Mouse (Mus musculus) heart, embryonic 16.5 days (tissue): Measurements from ENCODE around the gene Kbtbd6. TPM values are rescaled to one million over a fixed set of nuclear protein-coding genes. Genes with fewer than 3 reads are reported as not detected.
"Not testable (repeated sequence)": the region's sequence is repeated elsewhere in the genome, so short reads cannot be mapped to it uniquely, and the experiment has no call there.

Experiments
- ATAC-seq: fragments of 200-750 bp; cut with Nextera tagmentation; replicated peaks from 2 replicates; pipeline ENCODE4 v1.8.0; 2017; ENCODE audit warnings: moderate number of reproducible peaks; ENCODE audit not compliant: insufficient read depth, low FRiP score; ENCODE audit errors: extremely low read depth
- H3K27ac ChIP-seq: fragments of 300-500 bp; sonication (generic); 2 replicates; pipeline ENCODE4 v1.5.1; 2014; ENCODE audit warnings: mild to moderate bottlenecking, low read length, control low read depth, moderate library complexity
- H3K27me3 ChIP-seq: fragments of 300-500 bp; sonication (generic); 2 replicates; pipeline ENCODE4 v1.6.1; 2014; ENCODE audit warnings: low read length, mixed read lengths; ENCODE audit not compliant: control insufficient read depth, insufficient read depth
- H3K36me3 ChIP-seq: fragments of 300-500 bp; sonication (generic); 2 replicates; pipeline ENCODE4 v1.6.1; 2014; ENCODE audit not compliant: control insufficient read depth, insufficient read depth
- H3K4me1 ChIP-seq: fragments of 300-500 bp; sonication (generic); 2 replicates; pipeline ENCODE4 v1.6.1; 2014; ENCODE audit warnings: low read length, mixed read lengths; ENCODE audit not compliant: control insufficient read depth, insufficient read depth
- H3K4me2 ChIP-seq: fragments of 300-500 bp; sonication (generic); 2 replicates; pipeline ENCODE4 v1.6.1; 2014; ENCODE audit warnings: low read depth, mild to moderate bottlenecking, control low read depth, low read length
- H3K4me3 ChIP-seq: fragments of 300-500 bp; sonication (generic); 2 replicates; pipeline ENCODE4 v1.5.1; 2014; ENCODE audit warnings: mild to moderate bottlenecking, control low read depth, low read length
- H3K9ac ChIP-seq: fragments of 300-500 bp; sonication (generic); 2 replicates; pipeline ENCODE4 v1.6.1; 2014; ENCODE audit warnings: low read length, control low read depth
- H3K9me3 ChIP-seq: fragments of 300-500 bp; sonication (generic); replicated peaks from 2 replicates; pipeline ENCODE4 v1.6.1; 2016; ENCODE audit warnings: low read length; ENCODE audit not compliant: control insufficient read depth
- WGBS: fragments of 180-500 bp; shearing (Covaris S2); extraction: QIAGEN DNeasy Blood & Tissue Kit; methylation state at CpG from one replicate; pipeline ENCODE4 v1.1.7; 2014; 5-methylcytosine and 5-hydroxymethylcytosine counted together
- polyA plus RNA-seq: library from polyadenylated mRNA; unstranded; fragments of >200 nt; fragmentation: Nextera tagmentation; extraction: Ambion mirVana; gene quantifications from 2 replicates; pipeline ENCODE4 v1.2.1, GENCODE M21; 2015

The Kbtbd6 gene
- polyA plus RNA-seq, 1 experiment from 2014 or later = 2.6 TPM

GRCm38 (mm10) chr14:79434068-79434467 is 17.6 kb upstream of the Kbtbd6 start:
- Histone ChIP-seq H3K27ac (no peak overlapping the region), H3K36me3 (peaks cover 2% of the 10 kb centered on the region; the same call in 1 of the 2 replicates), H3K4me3 (no peak overlapping the region), H3K4me1 (no peaks in the 10 kb centered on the region), H3K9me3 (no peaks in the 10 kb centered on the region), H3K9ac (no peak overlapping the region), H3K4me2 (no peak overlapping the region), H3K27me3 (no peaks in the 10 kb centered on the region)
- no peak for ATAC-seq
- 77% methylated on average over 1 of the region's 1 CpGs for WGBS

GRCm38 (mm10) chr14:79440655-79441054 is 11.0 kb upstream of the Kbtbd6 start:
- no peak overlapping the region for H3K27ac ChIP-seq
- H3K4me3 ChIP-seq = no peak overlapping the region
- H3K4me1 ChIP-seq = no peaks in the 10 kb centered on the region
- no peak overlapping the region for H3K9ac ChIP-seq
- no peak overlapping the region for H3K4me2 ChIP-seq
- H3K36me3 ChIP-seq = no peaks in the 10 kb centered on the region
- WGBS = 80% methylated on average over 2 of the region's 2 CpGs
- no peaks in the 10 kb centered on the region for H3K27me3 ChIP-seq
- H3K9me3 ChIP-seq = 0 out of 2 replicates have a peak, but pooled peaks cover 6% of the 10 kb centered on the region
- ATAC-seq = no peak

GRCm38 (mm10) chr14:79441441-79441840 is 10.2 kb upstream of the Kbtbd6 start:
- H3K27me3 ChIP-seq = no peaks in the 10 kb centered on the region
- no peak overlapping the region for H3K27ac ChIP-seq
- WGBS = 60% methylated on average over 5 of the region's 5 CpGs
- H3K4me1 ChIP-seq = no peaks in the 10 kb centered on the region
- H3K36me3 ChIP-seq = no peaks in the 10 kb centered on the region
- H3K4me2 ChIP-seq = no peak overlapping the region
- no peak overlapping the region for H3K4me3 ChIP-seq
- no peak overlapping the region for H3K9ac ChIP-seq
- ATAC-seq = no peak
- 0 out of 2 replicates have a peak, but pooled peaks cover 6% of the 10 kb centered on the region for H3K9me3 ChIP-seq

GRCm38 (mm10) chr14:79444601-79445000 is 7.0 kb upstream of the Kbtbd6 start:
- WGBS = 82% methylated on average over 9 of the region's 9 CpGs
- no peak for ATAC-seq
- Histone ChIP-seq H3K4me3 (no peak overlapping the region), H3K27me3 (no peaks in the 10 kb centered on the region), H3K9me3 (0 out of 2 replicates have a peak, but pooled peaks cover 5% of the 10 kb centered on the region), H3K36me3 (no peaks in the 10 kb centered on the region), H3K27ac (no peak overlapping the region), H3K4me1 (no peaks in the 10 kb centered on the region), H3K4me2 (no peak overlapping the region), H3K9ac (no peak overlapping the region)

GRCm38 (mm10) chr14:79445055-79445620 is 6.5 kb upstream of the Kbtbd6 start:
- H3K9ac ChIP-seq = no peak overlapping the region
- no peak for ATAC-seq
- no peak overlapping the region for H3K4me3 ChIP-seq
- no peaks in the 10 kb centered on the region for H3K36me3 ChIP-seq
- H3K27ac ChIP-seq = no peak overlapping the region
- 72% methylated on average over 16 of the region's 16 CpGs for WGBS
- no peaks in the 10 kb centered on the region for H3K9me3 ChIP-seq
- H3K4me2 ChIP-seq = no peak overlapping the region
- H3K27me3 ChIP-seq = no peaks in the 10 kb centered on the region
- no peaks in the 10 kb centered on the region for H3K4me1 ChIP-seq

- H3K4me1 ChIP-seq, H3K27me3 ChIP-seq, H3K9me3 ChIP-seq, H3K27ac ChIP-seq, H3K9ac ChIP-seq, H3K4me3 ChIP-seq, H3K4me2 ChIP-seq, ATAC-seq, H3K36me3 ChIP-seq: not testable (repeated sequence)
- 96% methylated on average over 6 of the region's 10 CpGs for WGBS
Observed at GRCm38 (mm10) chr14:79452591-79452934, 928 bp downstream of the Kbtbd6 start.

- no peak for ATAC-seq
- H3K27ac ChIP-seq = no peak overlapping the region
- WGBS = 85% methylated on average over 1 of the region's 1 CpGs
Observed at GRCm38 (mm10) chr14:79460401-79460800, 8.8 kb downstream of the Kbtbd6 start.

GRCm38 (mm10) chr14:79460988-79461387 is 9.4 kb downstream of the Kbtbd6 start:
- no peak for ATAC-seq
- 84% methylated on average over 4 of the region's 4 CpGs for WGBS
- Histone ChIP-seq H3K9ac (no peak overlapping the region), H3K27ac (no peak overlapping the region), H3K4me2 (no peak overlapping the region), H3K9me3 (no peaks in the 10 kb centered on the region), H3K4me1 (no peaks in the 10 kb centered on the region), H3K36me3 (peaks cover 25% of the 10 kb centered on the region), H3K4me3 (no peak overlapping the region), H3K27me3 (no peaks in the 10 kb centered on the region)

More at GRCm38 (mm10) chr14:79460401-79460800, 8.8 kb downstream of the Kbtbd6 start:
- Histone ChIP-seq H3K4me1 (no peaks in the 10 kb centered on the region), H3K9ac (no peak overlapping the region), H3K4me3 (no peak overlapping the region), H3K4me2 (no peak overlapping the region), H3K27me3 (no peaks in the 10 kb centered on the region), H3K9me3 (no peaks in the 10 kb centered on the region), H3K36me3 (peaks cover 20% of the 10 kb centered on the region)

GRCm38 (mm10) chr14:79465623-79466022 is 14.0 kb downstream of the Kbtbd6 start:
- Histone ChIP-seq H3K9ac (no peak overlapping the region), H3K27me3 (no peaks in the 10 kb centered on the region), H3K36me3 (peaks cover 43% of the 10 kb centered on the region), H3K9me3 (no peaks in the 10 kb centered on the region), H3K4me1 (no peaks in the 10 kb centered on the region), H3K4me3 (no peak overlapping the region), H3K4me2 (no peak overlapping the region), H3K27ac (no peak overlapping the region)
- 78% methylated on average over 1 of the region's 1 CpGs for WGBS
- ATAC-seq = no peak
